Mouse (Mus musculus) adrenal gland, postnatal 25 days (tissue): ENCODE results near the gene Ndufaf7. TPM values are rescaled to one million over a fixed set of nuclear protein-coding genes. Genes with fewer than 3 reads are reported as not detected.
A peak's percentile ranks its signal among the peaks of the same experiment; 100 is the strongest.

Experiments used
- DNase-seq: peaks from one replicate; pipeline ENCODE4 v3.0.0; 2021; ENCODE audit warnings: mixed read lengths
- long read RNA-seq: library from polyadenylated mRNA; stranded (forward); transcript quantifications from one replicate; pipeline ENCODE4 v2.0.0, GENCODE M21; 2021
- total RNA-seq: library from RNA; stranded (reverse); gene quantifications from 2 replicates; pipeline ENCODE4 v1.2.3, GENCODE M21; 2021

Ndufaf7 gene
- total RNA-seq, result 36.8 and 42.3 TPM in 2 replicates
- long read RNA-seq, transcript Ndufaf7-201 (10 exons, 1,749 nt), result major isoform, 60 of 93 reads
- long read RNA-seq, partial matches to known transcripts, result 24 of 93 reads
- long read RNA-seq, other reads (novel, unspliced or antisense), result 7 of 93 reads

DNA sequence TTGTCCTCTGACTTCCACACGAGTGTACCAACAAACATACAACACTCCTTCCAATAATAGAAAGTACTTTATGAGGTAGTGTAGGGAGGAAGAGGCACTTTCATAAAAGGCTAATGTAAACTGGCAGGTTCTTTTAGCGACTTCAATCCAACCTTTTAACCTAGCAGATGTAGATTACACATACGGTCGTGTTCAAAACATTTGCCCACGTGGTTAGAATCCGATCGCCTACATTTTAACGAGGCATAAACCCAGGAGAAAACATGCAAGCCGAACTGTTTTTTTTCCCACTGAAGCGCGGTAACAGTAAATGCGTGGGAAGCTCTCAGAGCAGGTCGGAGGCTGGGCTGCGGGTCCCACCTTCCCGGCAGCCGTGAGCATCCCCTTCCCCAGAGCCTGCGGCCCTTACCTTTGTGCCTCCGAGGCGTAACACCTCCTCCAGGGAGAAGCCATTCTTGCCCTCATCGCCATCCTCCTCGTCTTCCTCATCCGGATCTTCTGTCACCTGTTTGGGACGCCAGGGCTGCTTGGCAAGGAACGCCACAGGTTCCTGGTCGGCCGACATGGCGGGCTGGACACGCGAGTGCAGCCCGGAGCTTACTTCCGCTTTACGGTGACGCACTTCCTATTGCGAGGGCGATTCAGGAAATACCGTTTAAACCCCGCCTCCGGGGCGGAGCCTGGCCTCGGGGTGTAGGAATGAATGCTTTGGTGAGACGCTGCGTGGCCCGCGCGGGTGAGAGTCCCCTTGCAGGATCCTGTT, at the start of gene Ndufaf7, which contains the start of gene Cebpz:
TSS of gene Ndufaf7 (plus strand) at position 671 of the 763 bp plus-strand sequence.
TSS of gene Cebpz (minus strand) at position 601 of the 763 bp plus-strand sequence.
- peak; percentile 96 for DNase-seq

DNA sequence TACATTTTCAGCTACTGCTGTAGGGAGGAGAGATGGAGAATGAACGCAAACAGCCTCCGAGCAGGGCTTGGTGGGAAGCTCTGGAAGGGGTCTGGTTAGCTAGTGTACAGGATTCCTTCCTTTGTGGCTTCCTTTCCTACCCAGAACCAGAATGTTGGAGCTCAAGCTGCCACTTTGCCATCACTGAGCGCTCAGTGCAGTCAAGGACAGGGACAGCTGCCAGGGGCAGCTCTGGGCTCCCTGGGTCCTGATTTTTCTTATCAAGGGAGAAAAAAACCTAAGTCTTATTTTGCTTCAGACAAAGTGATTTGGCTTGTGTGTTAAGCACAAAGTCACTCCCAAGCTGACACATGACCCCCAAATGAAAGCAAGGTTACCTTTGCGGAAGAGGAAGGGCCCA, 48.4 kb upstream of the Ndufaf7 start:
- DNase-seq, result peak; percentile 11

DNA sequence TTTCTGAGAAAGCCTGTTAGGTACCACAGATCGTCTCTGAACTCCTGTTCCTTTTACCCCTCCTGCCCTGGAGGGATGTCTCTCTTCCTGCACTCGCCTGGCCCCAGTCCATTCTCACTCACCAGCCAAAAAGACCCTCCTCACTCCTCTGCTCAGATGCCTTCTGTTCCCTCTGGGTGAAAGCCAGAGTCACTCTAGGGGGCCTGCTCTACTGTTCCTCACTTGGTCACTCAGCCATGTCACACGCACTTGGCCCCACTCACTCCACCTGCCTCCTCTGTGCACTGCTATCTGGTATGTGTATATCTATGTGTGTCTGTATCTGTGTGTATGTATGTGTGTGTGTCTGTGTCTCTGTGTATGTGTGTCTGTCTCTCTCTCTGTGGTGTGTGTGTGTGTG, 47.8 kb upstream of the Ndufaf7 start:
- DNase-seq, result peak; percentile 7

DNA sequence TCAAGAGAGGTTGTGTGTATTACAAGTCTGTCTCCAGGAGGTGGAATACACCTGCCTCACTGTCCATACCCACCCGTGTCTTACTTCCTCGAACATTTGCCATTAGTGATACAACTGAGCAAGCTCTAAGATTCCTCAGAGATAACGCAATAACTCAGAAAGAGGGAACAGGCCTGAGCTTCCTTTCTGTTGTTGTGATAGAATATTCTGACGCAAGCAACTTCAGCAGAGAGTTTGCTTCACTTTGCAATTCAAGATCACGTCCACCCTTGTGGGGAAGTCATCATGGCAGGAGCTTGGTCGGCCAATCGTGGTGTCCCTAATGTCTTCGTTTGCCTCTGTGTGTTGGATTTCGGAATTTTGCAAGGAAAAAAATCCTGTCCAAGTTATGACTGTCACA, 45.9 kb upstream of the Ndufaf7 start:
- DNase-seq, result no peak

DNA sequence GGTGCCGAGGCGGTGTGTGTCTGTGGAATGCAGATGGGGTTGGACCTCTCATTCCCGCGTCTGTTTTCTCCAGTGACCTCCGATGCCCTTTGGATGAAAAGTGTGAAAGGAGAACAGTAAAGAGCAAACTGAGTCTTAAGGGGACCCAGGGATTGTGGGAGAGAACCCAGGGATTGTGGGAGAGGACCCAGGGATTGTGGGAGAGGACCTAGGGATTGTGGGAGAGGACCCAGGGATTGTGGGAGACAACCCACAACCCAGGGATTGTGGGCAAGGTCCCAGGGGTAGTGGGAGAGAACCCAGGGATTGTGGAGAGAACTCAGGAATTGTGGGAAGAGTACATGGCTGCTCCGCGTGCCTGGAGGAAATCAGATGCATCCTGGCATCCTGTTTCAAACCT, 41.9 kb upstream of the Ndufaf7 start:
- DNase-seq, result no peak

DNA sequence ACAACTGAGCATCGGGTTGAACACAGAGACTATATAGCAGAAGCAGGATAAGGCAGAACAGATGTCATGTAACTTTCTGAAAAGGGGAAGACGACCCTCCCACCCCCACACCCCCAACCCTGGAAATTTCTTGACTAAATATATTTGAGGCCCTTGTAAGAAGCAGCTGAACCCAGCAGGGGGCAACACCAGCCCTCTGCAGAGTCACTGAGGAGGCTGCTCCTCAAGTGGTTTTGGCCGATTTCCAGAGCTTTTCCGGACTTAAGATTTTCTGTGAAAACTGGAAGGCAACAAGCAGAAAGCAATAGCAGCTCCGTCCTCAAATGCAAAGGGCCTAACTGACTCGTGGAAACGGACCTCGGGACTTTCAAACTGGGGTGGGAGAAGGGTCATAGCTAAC, 41.5 kb upstream of the Ndufaf7 start:
- peak; percentile 42 for DNase-seq

DNA sequence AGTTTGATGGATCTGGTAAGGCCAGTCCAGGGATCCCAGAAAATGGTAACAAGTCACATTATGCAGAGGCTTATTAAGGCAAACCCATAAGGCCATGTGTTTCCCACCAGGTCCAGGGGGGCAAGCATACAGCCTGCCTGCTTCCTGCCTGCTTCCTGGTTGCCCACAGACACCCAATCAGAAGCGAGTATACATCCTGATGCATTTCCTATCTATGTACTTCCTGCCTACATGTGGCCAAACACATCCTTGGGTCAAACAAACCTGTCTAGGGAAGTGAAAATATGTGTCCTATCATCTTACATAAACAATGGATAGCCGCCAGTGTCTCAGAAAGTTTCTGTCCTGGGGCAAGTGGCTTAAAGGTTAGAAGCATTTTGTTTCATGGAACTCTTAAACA, 33.8 kb upstream of the Ndufaf7 start:
- no peak for DNase-seq

DNA sequence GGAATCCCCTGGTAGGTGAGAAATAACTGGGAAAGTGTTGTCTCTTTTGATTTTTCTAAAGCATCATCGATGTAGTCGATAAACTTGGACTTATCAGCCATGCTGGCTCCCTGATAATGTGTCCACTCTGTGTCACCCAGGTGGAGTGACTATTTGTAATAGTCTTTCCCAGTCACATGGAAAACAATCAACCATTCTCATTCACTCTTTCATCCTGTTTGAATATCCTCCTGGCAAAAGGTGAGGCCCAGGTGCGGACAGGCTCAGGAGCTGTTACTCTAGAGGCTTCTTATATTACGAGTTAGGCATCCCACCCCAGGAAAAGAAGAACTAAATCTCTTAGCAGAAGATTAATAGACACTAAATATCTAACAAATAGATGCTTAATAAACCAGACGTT, 30.0 kb upstream of the Ndufaf7 start, which contains the start of gene Sult6b1:
TSS of gene Sult6b1 (minus strand) at position 101 of the 400 bp plus-strand sequence.
- no peak for DNase-seq

DNA sequence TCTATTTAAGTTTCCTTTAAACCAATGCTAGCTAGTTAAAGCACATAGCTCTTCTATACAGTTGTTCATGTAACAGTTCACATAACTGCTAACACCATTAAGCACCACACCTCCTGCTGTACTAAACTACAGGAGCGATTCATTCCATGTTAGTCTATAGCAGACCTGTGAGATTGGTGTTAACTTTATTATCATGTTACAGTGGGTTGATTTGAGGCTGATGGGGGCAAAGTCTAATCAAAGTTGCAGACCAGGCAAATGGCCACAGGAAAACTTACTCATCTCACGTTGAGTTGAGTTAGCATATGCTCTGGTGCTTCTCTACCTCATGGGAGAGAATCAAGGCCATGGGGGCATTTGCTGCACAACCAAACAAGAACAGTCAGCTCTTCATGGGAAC, 27.6 kb upstream of the Ndufaf7 start:
- DNase-seq, result no peak

DNA sequence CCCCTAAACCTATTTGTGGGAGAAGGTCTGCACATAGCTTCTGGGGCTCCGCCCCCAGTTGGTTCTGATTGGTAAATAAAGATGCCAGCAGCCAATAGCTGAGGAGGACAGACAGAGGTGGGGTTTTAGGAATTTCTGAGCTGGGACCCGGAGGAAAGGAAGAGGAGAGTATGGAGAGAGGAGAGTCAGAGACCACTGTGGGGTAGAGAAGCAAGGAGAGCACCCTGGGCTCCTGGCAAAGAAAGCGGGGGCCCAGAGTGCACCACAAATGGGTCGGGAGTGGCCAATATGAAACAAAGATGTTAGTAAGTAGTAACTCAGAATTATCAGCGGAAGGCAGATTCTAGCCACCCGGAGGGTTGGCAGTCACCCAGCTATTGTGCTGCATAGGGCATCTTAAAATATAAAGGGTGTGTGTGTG, 24.1 kb upstream of the Ndufaf7 start:
- no peak for DNase-seq

DNA sequence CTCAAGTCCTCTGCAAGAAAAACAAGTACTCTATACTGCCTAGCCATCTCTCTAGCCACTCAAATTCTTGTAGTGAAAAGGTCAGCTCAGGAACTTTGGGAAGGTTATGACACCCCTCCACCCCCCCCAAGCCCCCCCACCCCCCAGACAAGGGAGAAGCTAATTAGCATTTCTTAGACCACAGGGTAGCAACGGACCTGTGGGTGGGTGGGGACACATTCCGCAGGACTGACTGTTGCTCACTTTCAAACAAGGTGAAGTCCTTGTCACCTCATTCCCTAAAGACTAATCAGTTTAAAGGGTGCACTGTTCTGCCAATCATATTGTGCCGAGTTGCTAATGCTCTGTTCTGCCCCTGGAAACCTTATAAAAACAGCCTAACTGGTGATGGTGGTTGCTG, 23.0 kb upstream of the Ndufaf7 start:
- no peak for DNase-seq

DNA sequence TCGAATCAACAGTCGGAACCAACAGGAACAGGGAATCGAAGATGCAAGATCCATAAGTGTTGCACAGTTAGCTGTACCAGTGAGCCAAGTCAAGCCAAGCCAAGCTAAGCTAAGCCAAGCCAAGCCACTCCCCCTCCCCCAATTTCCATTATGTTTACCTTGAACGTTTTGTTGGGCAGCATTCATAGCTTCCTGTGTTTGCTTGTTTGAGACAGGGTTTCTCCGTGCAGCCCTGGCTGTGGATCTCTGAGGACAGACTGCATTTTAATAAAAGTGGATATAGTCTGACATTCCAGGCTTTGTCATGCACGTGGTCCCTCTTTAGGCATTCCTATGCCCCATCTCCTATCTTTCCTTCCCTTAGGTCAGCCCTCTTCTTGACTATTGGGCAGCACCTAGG, 21.2 kb upstream of the Ndufaf7 start:
- no peak for DNase-seq

DNA sequence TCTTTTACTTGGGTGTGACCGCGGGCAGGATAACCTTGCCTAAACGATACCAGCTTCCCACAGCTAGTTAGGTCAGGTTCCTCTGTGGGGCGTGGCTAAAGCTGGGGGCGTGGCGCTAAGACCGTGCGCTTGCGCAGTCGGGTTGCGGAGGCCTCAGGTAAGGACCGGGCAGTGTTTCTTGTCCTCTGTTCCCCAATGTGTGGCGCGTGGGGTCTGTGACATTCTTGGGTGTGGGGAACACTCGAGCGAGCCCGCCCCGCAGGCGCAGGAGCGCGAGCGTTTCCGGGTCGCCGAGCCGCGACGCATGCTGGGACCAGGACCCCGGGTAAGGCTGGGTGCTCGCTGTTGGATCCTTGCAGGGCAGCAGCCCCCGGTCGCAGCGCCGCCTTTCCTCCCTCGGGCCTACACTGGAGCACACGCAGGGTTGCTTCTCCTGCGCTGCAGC, 20.5 kb upstream of the Ndufaf7 start, which contains the start of gene Cebpzos:
TSS of gene Cebpzos (plus strand) at position 132 of the 445 bp plus-strand sequence.
- DNase-seq, result peak; percentile 86

DNA sequence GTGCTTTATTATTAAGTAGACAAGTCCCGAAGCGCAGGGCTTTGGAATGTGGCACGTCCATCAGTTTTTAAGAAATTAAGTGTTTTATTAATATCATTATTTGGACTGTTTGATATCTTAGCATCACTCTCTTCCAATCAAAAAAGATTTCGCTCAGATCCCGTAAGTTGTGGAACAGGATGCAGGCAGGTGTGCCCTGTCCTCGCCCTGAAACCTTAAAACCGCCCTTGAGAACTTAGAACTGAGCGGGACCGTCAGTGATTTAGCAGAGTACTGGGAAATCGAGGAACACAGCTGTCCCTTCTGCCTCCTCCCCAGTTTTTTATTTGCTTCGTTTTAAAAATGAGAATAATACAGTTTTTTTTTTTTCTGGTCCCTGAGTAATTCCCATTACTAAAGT, 20.0 kb upstream of the Ndufaf7 start:
- DNase-seq, result no peak

DNA sequence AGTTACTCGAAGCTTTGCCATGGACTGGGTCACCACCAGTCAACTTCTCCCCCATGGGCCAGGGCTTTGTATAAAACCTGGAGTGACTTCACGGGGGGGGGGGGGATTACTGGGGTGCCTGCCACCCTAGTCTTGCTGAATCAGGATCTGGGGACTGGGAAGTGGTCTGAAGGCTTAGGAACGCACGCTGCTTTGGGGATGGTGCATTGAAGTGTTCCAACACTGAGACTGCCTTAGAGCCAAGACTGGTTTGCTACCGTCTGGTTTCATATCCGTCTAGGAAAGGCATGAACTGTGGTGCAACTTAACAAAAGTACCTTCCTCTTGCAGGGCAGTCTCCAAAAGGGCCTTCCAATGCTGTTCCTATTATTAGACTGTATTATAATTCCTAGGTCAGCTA, 19.2 kb upstream of the Ndufaf7 start:
- DNase-seq, result no peak

DNA sequence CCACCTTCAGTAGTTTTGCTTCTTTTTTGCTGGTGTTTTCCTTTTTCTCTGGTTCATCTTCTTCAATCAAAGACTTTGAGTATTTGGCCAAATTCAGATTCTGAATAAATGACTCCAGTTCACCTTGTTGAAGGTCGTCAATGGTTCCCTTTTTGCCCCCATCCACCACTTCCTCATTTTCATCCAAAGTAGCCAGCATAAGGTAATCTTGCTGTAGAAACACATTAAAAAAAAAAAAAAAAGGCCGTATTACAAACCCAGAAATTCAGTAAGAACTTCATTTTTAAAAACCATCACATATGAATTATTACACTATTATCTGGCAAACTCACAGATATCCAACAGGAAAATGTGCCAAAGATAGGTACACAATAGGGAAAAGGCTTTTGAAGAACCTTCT, 1.1 kb upstream of the Ndufaf7 start:
- no peak for DNase-seq

DNA sequence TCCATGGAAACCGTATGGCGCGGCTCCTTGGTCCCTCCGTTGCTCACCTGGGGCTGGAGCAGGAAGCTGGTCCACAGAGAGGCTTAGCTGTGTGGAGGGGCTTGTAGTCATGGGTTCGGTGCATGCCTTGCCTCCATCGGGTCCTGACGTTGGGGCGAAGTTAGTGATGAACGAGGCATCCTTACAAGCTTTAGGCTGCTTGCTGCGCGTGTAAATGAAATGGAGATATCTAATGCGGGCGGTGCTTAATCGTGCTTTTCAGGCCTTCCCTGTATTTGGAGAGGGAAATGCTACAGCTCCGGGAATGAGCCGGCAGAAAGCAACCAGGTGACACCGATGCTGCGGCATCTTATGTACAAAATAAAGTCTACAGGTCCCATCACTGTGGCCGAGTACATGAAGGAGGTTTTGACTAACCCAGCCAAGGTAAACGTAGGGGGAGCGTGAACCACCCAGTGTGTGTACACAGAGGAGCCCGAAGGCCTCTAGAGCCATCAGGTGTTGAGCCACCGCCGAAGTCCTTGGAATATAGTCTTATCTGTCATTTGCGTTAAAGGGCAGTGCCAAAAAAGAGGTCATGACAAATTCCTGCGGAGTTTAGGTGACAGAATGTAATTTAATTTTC, 405 bp downstream of the Ndufaf7 start:
- no peak for DNase-seq

DNA sequence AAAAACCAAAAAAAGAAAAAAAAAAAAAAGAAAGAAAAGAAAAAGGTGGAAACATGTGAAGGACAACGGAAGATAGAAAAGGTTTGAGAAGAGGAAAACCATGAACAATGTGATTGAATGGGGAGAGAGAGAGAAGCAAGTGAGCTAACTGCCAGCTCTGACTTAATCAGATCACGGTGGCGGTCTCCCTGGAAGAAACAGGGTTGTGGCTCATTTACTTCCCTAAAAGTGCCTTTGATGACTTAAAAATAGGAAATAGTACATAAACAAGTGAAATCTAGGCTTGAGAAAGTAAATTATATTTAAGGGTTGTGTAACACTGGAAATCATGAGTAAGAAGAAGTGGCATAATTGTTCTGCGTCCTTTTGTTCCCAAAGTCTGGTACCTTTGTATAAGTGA, 2.0 kb downstream of the Ndufaf7 start:
- no peak for DNase-seq

DNA sequence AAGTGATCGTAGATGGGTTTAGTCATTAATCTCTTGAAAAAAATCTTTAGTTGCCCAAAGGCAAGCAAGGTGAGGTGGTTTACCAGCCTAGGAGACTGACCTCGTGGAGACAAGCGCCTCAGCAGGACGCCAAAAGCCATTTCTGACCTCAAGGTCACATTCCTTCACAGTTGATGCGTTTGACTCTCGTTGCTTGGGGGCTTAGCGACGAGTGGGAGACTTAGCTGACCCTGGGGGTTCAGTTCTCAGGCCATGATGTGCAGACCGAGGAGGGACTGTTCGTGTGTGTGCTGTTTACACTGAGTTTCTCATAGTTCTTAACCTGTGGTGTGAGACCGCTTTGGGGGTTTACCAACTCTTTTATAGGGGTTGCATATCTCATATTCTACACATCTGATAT, 5.6 kb downstream of the Ndufaf7 start:
- no peak for DNase-seq

DNA sequence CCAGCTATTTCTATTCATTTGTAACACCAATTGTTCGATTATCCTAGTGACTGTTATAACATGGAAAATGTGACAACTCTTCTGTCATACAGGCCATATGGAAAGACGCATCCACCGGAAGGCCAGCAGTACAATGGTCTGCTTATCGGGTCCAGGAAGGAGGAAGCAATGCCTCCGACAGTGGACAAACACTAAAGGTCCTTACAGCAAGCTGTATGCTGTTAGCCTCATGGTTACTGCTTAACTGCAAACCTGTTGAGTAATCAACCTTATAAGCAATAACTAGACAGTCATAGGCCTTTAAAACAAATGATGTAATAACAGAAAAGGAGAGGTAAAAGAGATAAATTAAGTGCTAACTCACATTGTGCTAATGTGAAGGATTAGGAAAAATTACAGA, 14.3 kb downstream of the Ndufaf7 start:
- DNase-seq, result no peak

DNA sequence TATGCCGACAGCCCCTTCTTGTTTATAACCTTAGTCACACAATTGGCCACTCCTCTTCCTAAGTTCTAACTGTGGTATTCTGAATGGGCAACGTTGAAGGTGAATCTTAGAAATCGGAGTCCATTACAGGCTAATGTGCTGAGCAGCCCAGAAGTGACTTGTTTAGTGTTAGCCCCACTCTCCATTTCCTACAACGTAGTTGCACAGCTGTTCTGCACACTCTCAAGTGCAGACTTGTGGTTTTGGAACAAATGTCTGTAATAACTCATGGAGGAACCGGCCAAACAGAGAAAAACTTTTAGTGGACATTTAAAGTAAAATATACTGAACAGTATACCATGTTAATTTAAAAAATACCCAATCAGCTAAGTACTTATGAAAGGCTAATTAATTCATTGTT, 15.1 kb downstream of the Ndufaf7 start:
- DNase-seq, result no peak

DNA sequence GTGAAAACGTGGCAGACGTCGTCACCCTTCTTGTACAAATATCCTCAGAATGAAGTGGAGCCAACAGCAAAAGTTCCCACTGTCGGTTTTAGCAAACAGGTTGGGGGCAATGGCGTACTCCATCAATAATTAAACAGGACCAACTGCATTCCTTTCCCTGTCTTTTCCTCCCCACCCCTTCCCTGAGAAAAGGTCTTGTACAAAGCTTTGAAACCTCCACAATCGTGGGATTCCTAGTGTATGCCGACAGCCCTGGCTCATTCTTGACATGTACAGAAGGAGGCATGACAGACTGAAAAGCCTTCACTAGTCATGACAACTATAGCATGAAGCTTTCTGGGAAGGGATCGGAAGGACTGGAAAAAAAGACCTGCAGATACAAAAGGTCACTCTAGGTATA, 16.3 kb downstream of the Ndufaf7 start:
- no peak for DNase-seq

DNA sequence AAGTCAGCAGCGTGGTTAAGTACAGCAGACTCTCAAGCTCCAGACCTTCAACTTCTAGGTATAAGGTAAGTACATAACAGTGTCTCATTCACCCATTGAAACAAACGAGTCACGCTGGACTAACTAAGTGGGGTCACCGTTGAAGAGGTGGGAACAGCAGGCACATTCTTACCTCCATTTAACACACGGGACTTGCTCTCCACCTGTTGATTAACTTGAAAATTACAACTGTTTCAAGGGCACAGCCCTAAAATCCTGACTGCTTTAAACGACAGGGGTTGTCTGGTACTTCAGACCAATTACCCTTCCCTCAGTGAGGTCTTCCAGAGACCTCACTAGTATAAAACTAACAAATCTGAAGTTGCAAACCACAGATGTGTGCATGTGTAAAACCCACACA, 22.5 kb downstream of the Ndufaf7 start:
- no peak for DNase-seq

DNA sequence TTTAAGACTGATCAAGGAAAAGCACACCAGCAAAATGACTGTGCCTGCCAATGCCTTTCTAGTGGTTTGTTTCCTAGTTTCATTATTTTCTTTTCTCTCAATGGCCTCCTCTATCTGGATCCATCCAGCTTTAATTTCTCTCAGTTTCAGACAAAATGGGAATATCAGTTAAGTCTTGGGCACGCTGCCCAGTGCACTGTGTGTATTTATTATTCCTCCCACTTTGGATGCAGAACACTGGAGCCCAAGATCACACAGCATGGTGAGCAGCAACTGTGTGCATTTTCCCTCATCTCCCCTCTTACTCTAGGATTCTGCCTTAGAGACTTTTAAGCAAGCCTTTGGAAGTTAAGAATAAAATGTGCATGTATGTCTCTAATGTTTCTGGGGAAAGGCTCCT, 27.5 kb downstream of the Ndufaf7 start:
- no peak for DNase-seq
